7 mouse cellular contexts compared by ENCODE assay signal in the genomic region with DNA sequence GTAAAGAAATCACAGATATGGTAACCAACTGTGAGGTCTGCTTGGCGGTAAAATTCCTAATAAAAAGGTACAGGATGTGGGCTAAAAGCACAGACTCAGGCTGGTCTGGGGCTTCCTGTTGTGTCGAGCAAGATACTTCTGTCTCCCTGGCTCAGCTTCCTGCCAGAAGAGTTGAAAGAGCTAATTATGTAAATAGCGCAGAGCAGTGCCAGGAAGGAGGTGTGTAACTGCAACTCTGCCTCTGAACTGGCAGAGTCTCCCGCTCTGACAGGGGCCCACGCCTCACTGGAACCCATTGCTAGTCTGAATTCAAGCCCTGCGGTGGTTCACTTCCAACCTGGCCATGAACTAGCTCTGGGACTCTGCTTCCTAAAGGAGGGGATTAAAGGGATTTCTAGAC.
A peak's percentile ranks its signal among the peaks of the same experiment; 100 is the strongest.
DNase-seq lines count a peak whose midpoint lies in the region; ATAC-seq lines count a peak whose summit lies in the region.

No protein-coding gene starts in this region.

- peaks cover 26% of the 10 kb centered on the region for H3K4me1 ChIP-seq in forebrain, embryonic 14.5 days (ENCODE audit: control insufficient read depth, insufficient read depth, low read length)
- H3K4me1 ChIP-seq in midbrain, embryonic 14.5 days (ENCODE audit: control insufficient read depth, insufficient read depth, low read length), result peaks cover 46% of the 10 kb centered on the region

- 14% methylated on average over 6 of the region's 6 CpGs for WGBS in forebrain, embryonic 14.5 days
- 20% methylated on average over 6 of the region's 6 CpGs for WGBS in midbrain, embryonic 14.5 days

- no peak overlapping the region for H3K4me3 ChIP-seq in forebrain, embryonic 14.5 days (ENCODE audit: low read depth, low read length)
- H3K4me3 ChIP-seq in midbrain, embryonic 14.5 days (replicated peaks; ENCODE audit: low read depth, low read length), result no peak overlapping the region

- H3K36me3 ChIP-seq in forebrain, embryonic 14.5 days (ENCODE audit: control insufficient read depth, insufficient read depth, low read length), result no peaks in the 10 kb centered on the region
- H3K36me3 ChIP-seq in midbrain, embryonic 14.5 days (ENCODE audit: control insufficient read depth, insufficient read depth, low read length), result no peaks in the 10 kb centered on the region

- no peak overlapping the region for H3K4me2 ChIP-seq in forebrain, embryonic 14.5 days (ENCODE audit: low read length)
- no peak overlapping the region for H3K4me2 ChIP-seq in midbrain, embryonic 14.5 days (ENCODE audit: low read length)

- no peaks in the 10 kb centered on the region for H3K27me3 ChIP-seq in forebrain, embryonic 14.5 days (replicated peaks; ENCODE audit: control insufficient read depth, insufficient read depth, low read length)
- no peaks in the 10 kb centered on the region for H3K27me3 ChIP-seq in midbrain, embryonic 14.5 days (ENCODE audit: control insufficient read depth, insufficient read depth, low read length)

- ATAC-seq in forebrain, embryonic 14.5 days, result peak; percentile 76
- ATAC-seq in midbrain, embryonic 14.5 days (ENCODE audit: low FRiP score, low TSS enrichment), result peak; percentile 21; the same call in 1 of the 2 replicates

- no peaks in the 10 kb centered on the region for H3K9me3 ChIP-seq in forebrain, embryonic 14.5 days (replicated peaks; ENCODE audit: control insufficient read depth, low read length)
- no peaks in the 10 kb centered on the region for H3K9me3 ChIP-seq in midbrain, embryonic 14.5 days (ENCODE audit: control insufficient read depth, low read length)

- no peak overlapping the region for H3K9ac ChIP-seq in forebrain, embryonic 14.5 days (ENCODE audit: low read length)
- no peak overlapping the region for H3K9ac ChIP-seq in midbrain, embryonic 14.5 days (replicated peaks; ENCODE audit: low read length)

- H3K27ac ChIP-seq in forebrain, embryonic 14.5 days (ENCODE audit: low read depth, low read length), result peak overlapping the region; percentile 54; the same call in 1 of the 2 replicates
- H3K27ac ChIP-seq in midbrain, embryonic 14.5 days (replicated peaks; ENCODE audit: low read depth, low read length), result peak overlapping the region; percentile 77

- DNase-seq in right cerebral cortex, adult 2 months (ENCODE audit: low spot score in 2 of 2), result peak; percentile 26 to 43
- DNase-seq in right cerebral cortex, postnatal 4 days, result no peak
- DNase-seq in forebrain, embryonic 14.5 days (ENCODE audit: low spot score), result peak; percentile 89
- DNase-seq in kidney, postnatal 10 days, result peak; percentile 29
- peak; percentile 74 for DNase-seq in midbrain, embryonic 14.5 days
- no peak for DNase-seq in adrenal gland, postnatal 25 days
- DNase-seq in ovary, postnatal 14 days (ENCODE audit: low spot score), result no peak

Comparison
In these comparisons a context has a peak if more than half of its experiments do, and no peak if none do; other contexts are left out.
1. DNase-seq: peak in right cerebral cortex, adult 2 months (2 of 2), forebrain, embryonic 14.5 days (single experiment), kidney, postnatal 10 days (single experiment) and midbrain, embryonic 14.5 days (single experiment); none in right cerebral cortex, postnatal 4 days (single experiment), adrenal gland, postnatal 25 days (single experiment) and ovary, postnatal 14 days (single experiment).